Mouse (Mus musculus) kidney, embryonic 14.5 days (tissue): ENCODE results near the gene Atg2a. TPM values are rescaled to one million over a fixed set of nuclear protein-coding genes. Genes with fewer than 3 reads are reported as not detected.
A peak's percentile ranks its signal among the peaks of the same experiment; 100 is the strongest.
"Not testable (repeated sequence)": the region's sequence is repeated elsewhere in the genome, so short reads cannot be mapped to it uniquely, and the experiment has no call there.

ENCODE experiments used
- ATAC-seq: fragments of 200-750 bp; cut with Nextera tagmentation; 2 replicates; pipeline ENCODE4 v1.8.0; 2017; ENCODE audit warnings: moderate number of reproducible peaks, mild to moderate bottlenecking, moderate TSS enrichment, moderate library complexity; ENCODE audit not compliant: low FRiP score, low TSS enrichment
- H3K27ac ChIP-seq: fragments of 300-500 bp; sonication (generic); 2 replicates; pipeline ENCODE4 v1.5.1; 2014; ENCODE audit warnings: low read depth, mild to moderate bottlenecking, low read length, moderate library complexity, mixed read lengths
- H3K27me3 ChIP-seq: fragments of 300-500 bp; sonication (generic); 2 replicates; pipeline ENCODE4 v1.6.1; 2014; ENCODE audit warnings: mild to moderate bottlenecking, low read length; ENCODE audit not compliant: control insufficient read depth, insufficient read depth
- H3K36me3 ChIP-seq: fragments of 300-500 bp; sonication (generic); 2 replicates; pipeline ENCODE4 v1.6.1; 2014; ENCODE audit warnings: low read length, mixed read lengths; ENCODE audit not compliant: control insufficient read depth, insufficient read depth
- H3K4me1 ChIP-seq: fragments of 300-500 bp; sonication (generic); 2 replicates; pipeline ENCODE4 v1.6.1; 2014; ENCODE audit warnings: low read length, mixed read lengths; ENCODE audit not compliant: control insufficient read depth, insufficient read depth
- H3K4me2 ChIP-seq: fragments of 300-500 bp; sonication (generic); replicated peaks from 2 replicates; pipeline ENCODE4 v1.6.1; 2014; ENCODE audit warnings: low read depth, mild to moderate bottlenecking, low read length
- H3K4me3 ChIP-seq: fragments of 300-500 bp; sonication (generic); 2 replicates; pipeline ENCODE4 v1.5.1; 2014; ENCODE audit warnings: mild to moderate bottlenecking, low read length
- H3K9ac ChIP-seq: fragments of 300-500 bp; sonication (generic); 2 replicates; pipeline ENCODE4 v1.6.1; 2014; ENCODE audit warnings: low read depth, mild to moderate bottlenecking, low read length, moderate library complexity
- H3K9me3 ChIP-seq: fragments of 300-500 bp; sonication (generic); 2 replicates; pipeline ENCODE4 v1.6.1; 2016; ENCODE audit warnings: low read length; ENCODE audit not compliant: control insufficient read depth
- WGBS: fragments of 180-500 bp; shearing (Covaris S2); extraction: QIAGEN DNeasy Blood & Tissue Kit; methylation state at CpG from one replicate; pipeline ENCODE4 v1.1.7; 2014; 5-methylcytosine and 5-hydroxymethylcytosine counted together
- polyA plus RNA-seq: library from polyadenylated mRNA; unstranded; fragments of >200 nt; fragmentation: Nextera tagmentation; extraction: Ambion mirVana; gene quantifications from 2 replicates; pipeline ENCODE4 v1.2.1, GENCODE M21; 2014

The Atg2a gene
- polyA plus RNA-seq, 1 experiment from 2014 or later: 12.4 TPM

DNA sequence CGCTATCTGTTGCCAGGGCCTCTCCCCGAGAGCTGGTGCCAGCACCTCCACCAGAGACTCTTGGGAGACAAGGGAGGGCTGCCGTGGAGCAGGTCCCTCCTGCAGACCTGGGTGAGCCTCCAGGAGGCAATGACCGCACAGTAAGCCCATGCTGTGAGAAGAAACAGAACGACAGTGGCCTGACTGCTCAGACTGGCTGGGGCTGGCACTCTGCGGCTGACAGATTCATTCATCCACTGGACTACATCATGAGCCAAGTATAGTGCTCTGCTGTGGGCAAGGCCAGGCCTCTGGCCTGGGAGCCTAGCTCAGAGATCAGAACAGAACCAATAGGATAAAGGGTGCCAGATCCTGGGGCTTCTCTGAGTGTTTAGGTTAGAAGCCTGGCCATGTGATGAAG is 62.4 kb downstream of the Atg2a start:
- Histone ChIP-seq H3K4me2 (no peak overlapping the region), H3K27ac (no peak overlapping the region), H3K9me3 (no peaks in the 10 kb centered on the region), H3K9ac (no peak overlapping the region), H3K4me1 (0 out of 2 replicates have a peak, but pooled peaks cover 9% of the 10 kb centered on the region), H3K27me3 (no peaks in the 10 kb centered on the region), H3K36me3 (peaks cover 10% of the 10 kb centered on the region), H3K4me3 (no peak overlapping the region)
- no peak for ATAC-seq
- WGBS: 80% methylated on average over 6 of the region's 6 CpGs

DNA sequence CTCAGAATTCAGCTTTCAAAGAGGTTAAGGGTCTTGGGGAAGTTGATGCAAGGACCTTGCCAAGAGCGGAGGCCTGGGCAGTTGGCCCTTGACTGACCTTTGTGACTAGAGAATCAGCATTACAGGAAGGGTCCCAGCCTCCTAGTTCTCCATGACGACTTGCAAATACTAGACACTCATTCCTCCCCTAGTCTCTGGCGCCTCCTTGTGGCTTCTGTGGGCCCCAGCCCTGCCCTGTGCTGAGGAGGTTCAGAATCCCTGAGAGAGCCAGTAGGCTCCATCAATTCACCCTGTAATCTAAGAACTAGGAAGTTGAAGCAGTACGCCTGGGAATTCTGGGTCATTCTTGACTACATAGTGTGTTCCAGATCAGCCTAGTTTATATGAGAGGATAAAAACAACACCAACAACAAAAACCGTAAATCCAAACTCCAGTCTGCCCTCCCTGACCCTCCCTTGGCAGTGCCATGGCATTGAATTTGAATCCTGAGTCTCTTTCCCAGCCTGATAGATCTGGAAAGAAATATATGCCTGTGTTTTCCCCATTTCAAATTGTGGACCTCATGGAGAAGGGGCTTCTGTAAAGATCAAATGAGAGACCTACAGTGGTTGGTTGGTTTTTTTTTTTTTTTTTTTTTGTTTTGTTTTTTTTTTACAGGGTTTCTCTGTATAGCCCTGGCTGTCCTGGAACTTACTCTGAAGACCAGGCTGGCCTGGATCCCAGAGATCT is 63.5 kb downstream of the Atg2a start:
- no peak overlapping the region for H3K4me2 ChIP-seq
- no peak overlapping the region for H3K4me3 ChIP-seq
- no peaks in the 10 kb centered on the region for H3K9me3 ChIP-seq
- 21% methylated on average over 5 of the region's 5 CpGs for WGBS
- no peak overlapping the region for H3K9ac ChIP-seq
- peaks cover under 1% of the 10 kb centered on the region; the same call in 1 of the 2 replicates for H3K36me3 ChIP-seq
- no peak overlapping the region for H3K27ac ChIP-seq
- ATAC-seq: peak; percentile 71
- H3K27me3 ChIP-seq: no peaks in the 10 kb centered on the region
- H3K4me1 ChIP-seq: 0 out of 2 replicates have a peak, but pooled peaks cover 9% of the 10 kb centered on the region

DNA sequence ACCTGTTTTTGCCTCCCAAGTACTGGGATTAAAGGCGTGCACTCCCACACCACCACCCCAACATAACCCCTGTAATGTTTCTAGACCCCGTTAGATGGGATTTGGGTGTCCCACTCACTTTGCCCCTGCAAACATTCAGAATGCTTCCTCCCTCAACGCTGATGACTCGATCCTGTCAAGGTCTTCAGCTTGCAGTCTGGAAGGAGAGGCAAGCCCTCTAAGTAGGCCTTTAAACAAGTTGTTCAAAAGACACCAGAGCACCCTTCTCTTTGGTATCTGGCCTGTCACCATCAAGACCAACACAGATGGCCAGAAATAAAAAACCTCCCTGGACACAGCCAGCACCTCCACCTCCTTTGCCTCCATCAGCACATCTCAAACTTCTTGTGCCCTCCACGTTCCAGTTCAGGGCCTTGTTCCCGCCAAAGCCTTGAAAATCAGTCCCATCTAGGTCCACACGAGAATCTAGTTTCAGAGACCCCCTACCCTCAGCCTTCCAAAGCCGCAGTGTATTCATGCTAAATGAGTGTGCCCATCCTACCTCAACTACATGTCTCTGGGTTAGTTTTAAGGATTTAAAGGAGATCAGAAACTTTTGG is 64.1 kb downstream of the Atg2a start:
- 56% methylated on average over 8 of the region's 8 CpGs for WGBS
- Histone ChIP-seq H3K4me3 (peak overlapping the region; percentile 71), H3K9me3 (no peaks in the 10 kb centered on the region), H3K27ac (peak overlapping the region; percentile 57; the same call in 1 of the 2 replicates), H3K9ac (peak overlapping the region; percentile 75), H3K4me1 (0 out of 2 replicates have a peak, but pooled peaks cover 9% of the 10 kb centered on the region), H3K27me3 (no peaks in the 10 kb centered on the region), H3K36me3 (peaks cover 5% of the 10 kb centered on the region; the same call in 1 of the 2 replicates), H3K4me2 (peak overlapping the region; percentile 81)
- ATAC-seq: no peak

DNA sequence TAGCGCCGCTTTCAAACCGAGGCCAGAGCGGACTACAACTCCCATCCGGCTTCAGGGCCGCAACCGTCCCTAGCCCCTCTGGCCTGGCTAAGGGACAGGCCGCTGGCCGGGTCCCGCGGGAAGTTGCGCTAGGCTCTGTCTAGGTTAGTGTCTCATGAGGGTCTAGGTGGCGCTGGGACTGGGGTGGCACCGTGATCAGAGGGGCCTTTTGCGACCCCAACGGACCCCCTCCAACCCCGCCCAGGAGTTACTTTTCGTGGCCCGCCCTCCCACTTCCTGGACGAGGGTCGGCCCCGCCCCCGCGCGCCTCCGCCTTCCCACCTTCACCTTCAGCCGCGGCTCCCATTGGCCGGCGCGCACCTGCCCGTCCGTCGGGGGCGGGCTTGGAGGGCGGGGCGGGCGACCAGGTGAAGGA is 64.7 kb downstream of the Atg2a start, which contains the start of gene Cdc42bpg:
Gene Cdc42bpg, plus strand, starts transcription at position 320 of the 415 bp plus-strand sequence.
- under 1% methylated on average over 38 of the region's 38 CpGs for WGBS
- Histone ChIP-seq H3K27ac (peak within 1 kb of the TSS; percentile 57; the same call in 1 of the 2 replicates), H3K4me2 (peak within 1 kb of the TSS; percentile 81), H3K9ac (peak within 1 kb of the TSS; percentile 75), H3K9me3 (no peaks in the 10 kb centered on the region), H3K4me3 (peak within 1 kb of the TSS; percentile 71), H3K4me1 (0 out of 2 replicates have a peak, but pooled peaks cover 9% of the 10 kb centered on the region), H3K27me3 (no peaks in the 10 kb centered on the region), H3K36me3 (peaks cover 10% of the 10 kb centered on the region)
- ATAC-seq: peak; percentile 83

DNA sequence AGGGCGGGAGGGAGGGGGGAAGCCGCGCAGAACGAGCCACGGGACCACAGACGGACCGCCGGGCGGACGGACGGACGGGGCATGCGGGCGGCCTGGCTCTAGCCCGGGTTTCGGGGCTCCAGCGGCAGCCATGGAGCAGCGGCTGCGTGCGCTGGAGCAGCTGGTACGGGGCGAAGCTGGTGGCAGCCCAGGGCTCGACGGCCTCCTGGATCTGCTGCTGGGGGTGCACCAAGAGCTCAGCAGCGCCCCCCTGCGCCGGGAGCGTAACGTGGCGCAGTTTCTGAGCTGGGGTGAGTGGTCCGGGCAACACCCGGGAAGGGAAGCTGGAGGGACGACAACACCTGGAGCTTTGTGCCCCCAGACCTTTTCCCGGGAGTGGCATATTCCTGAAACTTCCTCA is 65.1 kb downstream of the Atg2a start:
- 0% methylated on average over 19 of the region's 34 CpGs for WGBS
- ATAC-seq: peak; percentile 68
- Histone ChIP-seq H3K27ac (0 out of 2 replicates have a peak overlapping the region, but pooled peaks have one; percentile 42), H3K27me3 (no peaks in the 10 kb centered on the region), H3K36me3 (peaks cover 14% of the 10 kb centered on the region), H3K4me1 (0 out of 2 replicates have a peak, but pooled peaks cover 9% of the 10 kb centered on the region), H3K4me3 (peak overlapping the region; percentile 71), H3K4me2 (peak overlapping the region; percentile 81), H3K9me3 (no peaks in the 10 kb centered on the region), H3K9ac (peak overlapping the region; percentile 75)

DNA sequence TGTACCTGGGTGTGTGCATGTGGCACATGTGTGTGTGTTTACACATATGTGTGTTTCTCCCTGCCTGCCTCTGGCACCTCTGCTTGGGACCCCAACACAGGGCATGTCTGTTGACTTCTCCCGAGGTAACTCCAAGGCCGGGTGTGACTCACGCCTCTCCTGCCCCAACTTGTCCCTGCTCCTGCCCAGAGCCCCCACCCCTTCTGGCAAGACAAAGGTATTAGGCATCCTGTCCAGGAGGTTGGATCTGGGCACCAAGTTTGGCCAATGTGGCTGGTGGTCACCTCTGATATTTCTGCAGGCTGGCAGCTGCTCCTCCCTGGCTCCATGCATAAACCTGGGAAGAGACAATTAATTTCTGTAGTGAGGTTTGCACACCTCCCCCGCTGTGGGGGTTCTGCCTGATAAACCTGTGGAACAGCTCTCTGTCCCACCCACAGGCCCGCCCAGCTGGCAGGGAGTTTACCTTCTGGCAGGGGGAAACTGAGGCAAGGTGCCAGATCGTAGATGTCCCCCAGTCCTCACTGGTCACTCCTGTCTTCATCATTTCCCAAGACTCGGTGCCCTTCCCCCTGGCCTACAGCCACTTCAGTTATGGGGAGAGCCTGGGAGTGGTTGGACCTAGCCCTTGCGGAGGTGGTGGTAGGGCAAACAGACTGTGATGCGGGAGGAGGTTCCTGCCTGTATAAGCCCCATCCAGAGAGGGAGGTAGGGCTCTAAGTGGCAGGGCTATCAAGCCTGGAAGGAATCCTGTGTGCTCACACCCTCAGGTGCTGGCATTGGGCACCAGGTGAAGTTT is 66.5 kb downstream of the Atg2a start:
- Histone ChIP-seq H3K4me1 (0 out of 2 replicates have a peak, but pooled peaks cover 9% of the 10 kb centered on the region), H3K27me3 (no peaks in the 10 kb centered on the region), H3K9me3 (no peaks in the 10 kb centered on the region), H3K27ac (no peak overlapping the region), H3K9ac (no peak overlapping the region; the same call in 1 of the 2 replicates), H3K36me3 (peaks cover 19% of the 10 kb centered on the region), H3K4me2 (0 out of 2 replicates have a peak overlapping the region, but pooled peaks have one; percentile 81), H3K4me3 (no peak overlapping the region)
- no peak for ATAC-seq
- 90% methylated on average over 9 of the region's 9 CpGs for WGBS

DNA sequence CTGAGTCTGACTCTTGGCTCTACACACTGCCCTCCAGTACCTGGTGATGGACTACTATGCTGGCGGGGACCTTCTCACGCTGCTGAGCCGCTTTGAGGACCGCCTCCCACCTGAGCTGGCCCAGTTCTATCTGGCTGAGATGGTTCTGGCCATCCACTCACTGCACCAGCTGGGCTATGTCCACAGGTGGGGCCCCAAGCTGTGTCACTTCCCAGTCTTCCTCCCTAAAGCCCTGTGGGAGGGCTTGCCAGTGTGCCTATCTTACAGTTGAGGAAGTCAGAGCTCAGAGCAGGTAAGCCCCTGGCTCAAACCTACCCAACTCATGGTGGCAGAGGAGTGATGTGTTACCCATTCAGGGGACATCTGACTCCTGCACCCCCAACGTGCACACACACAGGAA is 68.7 kb downstream of the Atg2a start:
- ATAC-seq: no peak
- H3K36me3 ChIP-seq: peaks cover 40% of the 10 kb centered on the region
- H3K9me3 ChIP-seq: no peaks in the 10 kb centered on the region
- WGBS: 90% methylated on average over 5 of the region's 5 CpGs
- H3K4me1 ChIP-seq: 0 out of 2 replicates have a peak, but pooled peaks cover 9% of the 10 kb centered on the region
- H3K4me2 ChIP-seq: no peak overlapping the region
- no peaks in the 10 kb centered on the region for H3K27me3 ChIP-seq
- H3K27ac ChIP-seq: no peak overlapping the region
- H3K9ac ChIP-seq: no peak overlapping the region
- no peak overlapping the region for H3K4me3 ChIP-seq

DNA sequence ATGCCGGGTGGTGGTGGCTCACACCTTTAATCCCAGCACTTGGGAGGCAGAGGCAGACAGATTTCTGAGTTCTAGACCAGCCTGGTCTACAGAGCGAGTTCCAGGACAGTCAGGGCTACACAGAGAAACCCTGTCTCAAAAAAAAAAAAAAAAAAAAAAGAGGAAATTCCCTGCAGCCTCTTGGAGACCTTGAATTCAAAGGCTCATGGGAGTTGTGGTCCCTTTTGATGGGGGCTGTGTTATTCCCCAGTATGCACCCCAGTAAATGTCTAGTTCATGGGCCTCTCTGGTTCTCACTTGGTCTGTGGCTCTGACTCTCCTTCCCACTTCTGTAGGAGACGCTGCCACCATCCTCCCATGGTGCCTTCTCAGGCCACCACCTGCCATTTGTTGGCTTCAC is 70.3 kb downstream of the Atg2a start:
- peaks cover 53% of the 10 kb centered on the region for H3K36me3 ChIP-seq
- 97% methylated on average over 3 of the region's 3 CpGs for WGBS

More for the DNA sequence above, 70.3 kb downstream of the Atg2a start:
- not testable (repeated sequence) for H3K9me3 ChIP-seq, H3K27ac ChIP-seq, H3K4me2 ChIP-seq, H3K4me1 ChIP-seq, H3K27me3 ChIP-seq, H3K4me3 ChIP-seq, ATAC-seq, H3K9ac ChIP-seq
